Mouse (Mus musculus): ENCODE data around the gene Zfp53. TPM values are rescaled to one million over a fixed set of nuclear protein-coding genes. Genes with fewer than 3 reads are reported as not detected.

Gene Zfp53
- total RNA-seq, 4 experiments from 2014 or later = 1.3 to 1.8 (median 1.5) TPM

DNA sequence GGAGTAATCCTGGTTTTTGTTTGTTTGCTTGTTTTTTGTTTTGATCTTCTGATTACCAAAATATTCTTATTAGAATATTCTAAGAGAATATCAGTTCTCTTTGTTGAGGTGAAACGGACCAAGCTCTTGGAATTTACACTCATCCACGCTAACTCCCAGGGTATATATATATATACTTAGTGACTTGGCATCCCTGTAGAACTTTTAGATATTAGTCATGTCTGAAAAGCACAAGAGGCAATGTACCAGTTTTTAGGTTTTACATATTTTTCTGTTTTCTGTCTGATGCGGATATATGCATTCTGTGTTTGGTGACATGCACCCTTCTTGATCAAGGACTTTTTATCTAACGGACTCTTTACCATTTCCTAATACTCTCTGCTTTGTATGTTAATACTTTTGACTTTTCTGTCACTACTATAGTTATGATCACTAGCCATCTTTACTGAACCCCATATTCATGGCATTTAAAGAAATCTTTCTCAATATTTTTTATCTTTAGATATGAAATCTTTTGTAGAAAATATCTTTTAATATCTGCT, 28.4 kb downstream of the Zfp53 start:
- DNase-seq (ENCODE audit: low spot score in 2 of 2) = no peak

- DNase-seq (ENCODE audit: low spot score in 2 of 2) = no peak
Observed at GRCm38 (mm10) chr17:21526270-21526669, 37.5 kb downstream of the Zfp53 start.

DNA sequence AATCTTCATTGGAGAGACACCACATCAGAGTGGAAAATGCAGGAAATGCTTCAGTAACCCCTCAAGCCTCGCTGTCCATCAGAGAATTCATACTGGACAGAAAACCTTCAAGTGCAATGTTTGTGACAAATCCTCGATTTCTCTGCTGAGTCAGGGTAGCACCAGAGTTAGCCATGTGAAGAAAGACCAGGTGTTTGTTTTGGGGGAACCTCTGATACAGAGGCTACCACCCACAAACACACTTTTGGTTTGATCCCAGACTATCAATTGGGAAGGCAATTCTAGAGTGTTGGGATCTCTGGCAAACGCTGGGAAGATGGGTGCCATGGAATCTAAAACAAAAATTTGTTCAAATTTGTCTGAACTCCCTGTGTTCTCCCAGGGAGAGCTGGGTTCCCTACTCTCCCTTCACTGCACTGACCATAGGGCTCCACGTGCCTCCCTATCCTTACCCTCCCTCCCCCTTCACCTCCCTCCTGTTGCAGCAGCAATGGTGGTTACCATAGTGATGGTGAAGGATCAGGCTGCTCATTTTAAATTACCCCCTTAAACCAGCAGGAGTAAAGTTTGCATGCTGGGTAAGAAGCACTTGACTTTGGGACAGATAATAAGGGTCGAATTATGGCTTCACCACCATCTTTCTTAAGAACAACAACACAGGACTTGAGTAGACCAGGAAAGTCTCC, 42.0 kb downstream of the Zfp53 start:
- DNase-seq (ENCODE audit: low spot score in 2 of 2) = no peak

DNA sequence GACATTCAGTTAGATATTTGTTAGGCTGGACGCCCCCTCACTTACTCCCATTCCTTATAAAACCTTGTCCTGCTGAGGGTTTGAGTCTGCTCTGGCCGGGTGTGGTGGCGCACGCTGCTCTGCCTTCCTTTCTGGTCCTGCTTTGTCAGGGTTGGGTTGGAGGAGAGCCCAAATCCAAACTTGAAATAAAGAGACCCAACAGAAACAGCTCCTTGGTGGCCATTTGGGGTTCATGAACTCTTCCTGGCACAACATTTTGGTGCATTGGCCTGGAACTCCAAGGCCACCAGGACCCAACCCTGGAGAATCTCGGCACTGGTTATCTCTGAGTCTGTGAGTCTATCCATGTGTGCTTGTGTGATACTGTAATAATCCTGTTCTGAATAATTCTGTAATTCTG, 42.8 kb downstream of the Zfp53 start:
- no peak for DNase-seq (ENCODE audit: low spot score in 2 of 2)

GRCm38 (mm10) chr17:21532101-21532951, 43.5 kb downstream of the Zfp53 start:
- peak; percentile 44 to 47 for DNase-seq (ENCODE audit: low spot score in 2 of 2)

DNA sequence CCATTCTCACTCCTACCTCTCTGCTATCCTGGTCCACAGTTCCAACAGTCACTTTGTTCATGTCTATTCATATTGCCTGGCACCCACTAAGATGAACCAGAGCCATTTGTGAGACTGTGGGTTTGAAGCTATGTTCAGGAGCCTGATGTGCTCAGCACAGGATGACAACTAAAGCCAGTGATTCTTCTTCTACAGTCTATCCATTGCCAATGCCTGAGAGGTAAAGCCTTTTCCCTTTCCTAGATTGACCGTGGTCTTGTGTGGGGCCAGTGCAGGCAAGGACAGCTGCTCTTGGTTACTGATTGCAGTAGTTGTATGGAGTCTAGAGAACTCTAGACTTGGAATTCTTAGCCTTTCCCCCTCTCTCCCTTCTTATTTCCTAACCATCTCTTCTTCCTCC, 45.2 kb downstream of the Zfp53 start:
- DNase-seq (ENCODE audit: low spot score in 2 of 2) = no peak

DNA sequence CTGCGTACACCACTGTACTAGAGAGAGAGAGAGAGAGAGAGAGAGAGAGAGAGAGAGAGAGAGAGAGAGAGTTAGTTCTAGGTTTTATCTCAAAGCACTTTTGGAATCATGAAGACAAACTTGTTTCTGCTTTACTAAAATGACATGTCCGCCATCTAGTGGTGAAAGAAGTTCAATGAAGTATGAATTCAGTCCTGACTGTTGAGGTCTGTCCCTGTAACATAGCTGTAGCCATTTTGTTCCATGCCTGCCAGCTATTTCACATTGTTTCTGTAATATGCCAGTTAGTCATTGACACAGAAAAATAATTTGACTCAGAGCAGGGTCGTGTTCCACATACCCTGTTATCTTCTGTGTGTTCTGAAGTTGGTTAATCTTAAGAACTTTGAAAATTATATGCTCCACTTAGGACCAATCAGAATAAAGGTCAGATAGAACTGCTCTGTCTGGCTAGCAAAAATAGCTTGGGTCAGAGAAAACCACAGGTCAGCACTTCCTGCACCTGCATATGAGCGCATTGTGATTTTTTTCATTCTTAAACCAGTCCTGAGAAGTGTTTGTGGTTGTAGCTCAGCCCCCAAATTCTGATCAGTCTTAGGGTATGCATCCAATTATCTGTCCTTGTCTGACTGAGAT, 45.8 kb downstream of the Zfp53 start:
- no peak for DNase-seq (ENCODE audit: low spot score in 2 of 2)

- peak; percentile 43 to 57 for DNase-seq (ENCODE audit: low spot score in 2 of 2)
Observed at GRCm38 (mm10) chr17:21535096-21536001, 46.6 kb downstream of the Zfp53 start, which contains the start of gene Zfp52. Gene Zfp52 (plus strand): TSS chr17:21535539.

DNA sequence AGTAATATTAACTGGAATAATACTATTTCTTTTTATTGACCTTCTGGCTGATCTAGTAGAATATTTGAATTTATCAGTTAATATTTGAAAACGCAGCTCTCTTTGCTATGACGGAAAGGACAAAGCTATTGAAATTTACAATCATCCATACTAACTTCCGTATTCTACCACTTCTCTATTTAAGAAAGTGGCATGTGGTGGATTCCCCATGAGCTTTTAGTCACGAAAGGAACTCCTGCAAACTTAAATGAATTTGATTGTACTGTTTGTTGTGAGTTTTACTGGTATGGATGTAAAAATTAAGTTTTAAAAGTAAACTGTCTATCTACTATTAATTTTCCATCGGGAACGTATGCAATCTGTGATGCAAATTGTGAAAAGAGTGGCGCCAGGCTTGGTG, 47.3 kb downstream of the Zfp53 start:
- DNase-seq (ENCODE audit: low spot score in 2 of 2) = no peak

DNA sequence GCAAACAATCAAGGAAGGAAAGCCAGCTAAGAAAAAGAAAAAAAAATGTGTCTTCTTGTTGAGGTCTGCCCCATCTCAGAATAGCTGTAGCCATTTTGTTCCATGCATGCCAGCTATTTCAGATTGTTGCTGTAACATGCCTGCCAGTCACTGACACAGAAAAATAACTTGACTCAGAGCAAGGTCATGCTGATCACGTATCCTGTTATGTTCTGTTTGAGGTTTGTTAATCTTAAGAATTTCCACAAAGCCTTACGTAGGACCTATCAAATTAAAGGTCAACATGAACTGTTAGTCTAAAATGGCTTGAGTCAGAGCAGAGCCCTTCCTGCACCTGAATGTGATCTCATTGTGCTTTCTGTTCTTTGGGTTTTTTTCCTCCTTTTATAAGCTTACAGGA, 47.9 kb downstream of the Zfp53 start:
- no peak for DNase-seq (ENCODE audit: low spot score in 2 of 2)

DNA sequence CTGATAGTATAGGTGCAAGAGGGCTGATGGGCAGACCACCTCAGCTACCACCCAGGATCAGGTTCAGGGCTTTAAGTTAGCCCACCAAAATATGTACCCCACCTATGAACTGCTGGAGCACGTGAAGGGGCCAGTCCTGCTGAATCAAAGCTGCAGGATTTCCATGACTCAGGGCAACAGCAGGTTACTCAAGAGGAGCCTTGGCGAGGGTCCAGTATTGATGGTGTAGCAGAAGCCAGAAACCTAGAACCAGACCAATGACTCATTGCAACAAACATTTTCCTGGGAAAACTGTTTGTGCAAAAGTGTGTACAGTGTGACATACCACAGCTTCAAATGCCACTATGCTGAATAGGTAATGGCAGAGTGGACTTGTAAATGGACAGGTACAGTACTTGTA, 69.0 kb downstream of the Zfp53 start:
- DNase-seq (ENCODE audit: low spot score in 2 of 2) = no peak

Other genes starting within 250 kb of the Zfp53 start
- not detected for gene Vmn1r235, start 232.6 kb upstream of the Zfp53 start, total RNA-seq (2022)
- not detected for gene Vmn1r236, start 206.1 kb upstream of the Zfp53 start, total RNA-seq (2022)
- not detected for gene Vmn1r237, start 177.1 kb upstream of the Zfp53 start, total RNA-seq (2022)
- 1 to 10 TPM in 1 of 4 experiments, under 1 TPM in 3; 0.80 to 1.5 (median 0.87) TPM for gene Zfp677, start 105.2 kb upstream of the Zfp53 start, total RNA-seq (2022)
- 1 to 10 TPM in 2 of 4 experiments, under 1 TPM in 2; 0.77 to 1.9 (median 1.1) TPM for gene Zfp54, start 65.8 kb upstream of the Zfp53 start, total RNA-seq (2022)
- 10 to 100 TPM; 10.5 to 11.7 (median 10.9) TPM for gene Zfp51, start 38.6 kb upstream of the Zfp53 start, total RNA-seq (2022)
- 10 to 100 TPM in 1 of 4 experiments, 1 to 10 TPM in 3; 6.9 to 11.4 (median 8.5) TPM for gene Zfp52, start 46.5 kb downstream of the Zfp53 start, total RNA-seq (2022)
- gene Zfp948, start 78.0 kb downstream of the Zfp53 start, total RNA-seq (2022) = 1 to 10 TPM in 3 of 4 experiments, under 1 TPM in 1; 0.97 to 1.9 (median 1.6) TPM
- 1 to 10 TPM in 3 of 4 experiments, under 1 TPM in 1; 0.88 to 1.5 (median 1.4) TPM for gene Zfp983, start 161.6 kb downstream of the Zfp53 start, total RNA-seq (2022)
- 1 to 10 TPM in 2 of 4 experiments, not detected in 2; 1.9 to 3.4 TPM for gene Gm10226, start 202.9 kb downstream of the Zfp53 start, total RNA-seq (2022)
- under 1 TPM; 0.51 to 0.91 (median 0.77) TPM for gene Zfp760, start 218.7 kb downstream of the Zfp53 start, total RNA-seq (2022)
- gene Zfp229, start 241.8 kb downstream of the Zfp53 start, total RNA-seq (2022) = 1 to 10 TPM; 4.3 to 6.4 (median 5.7) TPM